Mouse (Mus musculus): ENCODE results near the gene Mras.

Mras gene

GRCm38 (mm10) chr9:99354796-99355195, 82.4 kb downstream of the Mras start:
- DNase-seq = no peak

GRCm38 (mm10) chr9:99353390-99353789, 83.8 kb downstream of the Mras start:
- DNase-seq = no peak

GRCm38 (mm10) chr9:99352964-99353363, 84.2 kb downstream of the Mras start:
- no peak for DNase-seq

- DNase-seq = no peak
These were observed 91.8 kb downstream of the Mras start for GRCm38 (mm10) chr9:99345351-99345792.

- DNase-seq = no peak
These were observed 95.6 kb downstream of the Mras start for GRCm38 (mm10) chr9:99341600-99341999.

- DNase-seq = no peak
These were observed 97.1 kb downstream of the Mras start for GRCm38 (mm10) chr9:99340126-99340525.

- no peak for DNase-seq
These were observed 98.0 kb downstream of the Mras start for GRCm38 (mm10) chr9:99339182-99339581.

GRCm38 (mm10) chr9:99338293-99338692, 98.9 kb downstream of the Mras start:
- no peak for DNase-seq

GRCm38 (mm10) chr9:99336538-99336937, 100.6 kb downstream of the Mras start:
- no peak for DNase-seq
